Mouse (Mus musculus) adrenal gland (tissue): Measurements from ENCODE around the gene B3galnt1.
"Not testable (repeated sequence)": the region's sequence is repeated elsewhere in the genome, so short reads cannot be mapped to it uniquely, and the experiment has no call there.

Experiments used
- intact Hi-C: fragments of 180-260 bp; cut with DNase I; formaldehyde crosslinking; loops from one replicate; pipeline ENCODE4 v1.15.1; 2025

Gene B3galnt1

GRCm38 (mm10) chr3:69572561-69572960, 26.2 kb downstream of the B3galnt1 start:
- intact Hi-C loops: no loop called here

GRCm38 (mm10) chr3:69565586-69565985, 33.2 kb downstream of the B3galnt1 start:
- intact Hi-C loops: not testable (repeated sequence)

GRCm38 (mm10) chr3:69563406-69563805, 35.4 kb downstream of the B3galnt1 start:
- intact Hi-C loops: no loop called here

GRCm38 (mm10) chr3:69561686-69562085, 37.1 kb downstream of the B3galnt1 start:
- intact Hi-C loops: no loop called here

GRCm38 (mm10) chr3:69559975-69560330, 38.8 kb downstream of the B3galnt1 start:
- intact Hi-C loops: no loop called here

- intact Hi-C loops: no loop called here
These were observed 39.3 kb downstream of the B3galnt1 start for GRCm38 (mm10) chr3:69559316-69559974.

- intact Hi-C loops: no loop called here
These were observed 42.5 kb downstream of the B3galnt1 start for GRCm38 (mm10) chr3:69556092-69556778.

- intact Hi-C loops: no loop called here
These were observed 43.2 kb downstream of the B3galnt1 start for GRCm38 (mm10) chr3:69555511-69555910.

GRCm38 (mm10) chr3:69549602-69550001, 49.2 kb downstream of the B3galnt1 start:
- intact Hi-C loops: no loop called here

GRCm38 (mm10) chr3:69548704-69549455, 49.9 kb downstream of the B3galnt1 start:
- intact Hi-C loops: no loop called here

GRCm38 (mm10) chr3:69545017-69545416, 53.7 kb downstream of the B3galnt1 start:
- intact Hi-C loops: no loop called here

- intact Hi-C loops: no loop called here
These were observed 55.0 kb downstream of the B3galnt1 start for GRCm38 (mm10) chr3:69543730-69544129.

- intact Hi-C loops: no loop called here
These were observed 55.8 kb downstream of the B3galnt1 start for GRCm38 (mm10) chr3:69542962-69543361.

- intact Hi-C loops: no loop called here
These were observed 62.7 kb downstream of the B3galnt1 start for GRCm38 (mm10) chr3:69535941-69536647.

- intact Hi-C loops: no loop called here
These were observed 63.3 kb downstream of the B3galnt1 start for GRCm38 (mm10) chr3:69535486-69535885.

- intact Hi-C loops: no loop called here
These were observed 66.1 kb downstream of the B3galnt1 start for GRCm38 (mm10) chr3:69532687-69533086.

GRCm38 (mm10) chr3:69531511-69531910, 67.2 kb downstream of the B3galnt1 start:
- intact Hi-C loops: no loop called here

- intact Hi-C loops: no loop called here
These were observed 69.2 kb downstream of the B3galnt1 start for GRCm38 (mm10) chr3:69529576-69529975.

GRCm38 (mm10) chr3:69527384-69527783, 71.4 kb downstream of the B3galnt1 start:
- intact Hi-C loops: no loop called here

GRCm38 (mm10) chr3:69525072-69525529, 73.7 kb downstream of the B3galnt1 start:
- intact Hi-C loops: no loop called here

GRCm38 (mm10) chr3:69524356-69525071, 74.2 kb downstream of the B3galnt1 start:
- intact Hi-C loops: no loop called here
